Mouse (Mus musculus) heart, adult 2 months (tissue): Measurements from ENCODE around the gene Ccnl2. TPM values are rescaled to one million over a fixed set of nuclear protein-coding genes. Genes with fewer than 3 reads are reported as not detected.

Experiments used
- DNase-seq, 2 experiments: peaks; one replicate each; pipeline ENCODE4 v3.0.0; 2021
- H3K27ac ChIP-seq: fragments of 200-600 bp; 2 replicates; pipeline ENCODE4 v1.8.1; 2022
- H3K27me3 ChIP-seq: fragments of 200-500 bp; 2 replicates; pipeline ENCODE4 v1.6.1; 2012; ENCODE audit warnings: mild to moderate bottlenecking, low read length, inconsistent platforms, mixed read lengths; ENCODE audit not compliant: control insufficient read depth, insufficient read depth
- H3K36me3 ChIP-seq: fragments of 200-500 bp; 2 replicates; pipeline ENCODE4 v1.6.1; 2012; ENCODE audit warnings: low read length, inconsistent platforms; ENCODE audit not compliant: control insufficient read depth, insufficient read depth
- H3K4me1 ChIP-seq: fragments of 200-500 bp; 2 replicates; pipeline ENCODE4 v1.6.1; 2011; ENCODE audit warnings: low read length; ENCODE audit not compliant: control insufficient read depth, insufficient read depth
- H3K4me3 ChIP-seq: fragments of 200-600 bp; 2 replicates; pipeline ENCODE4 v1.8.1; 2022
- H3K79me2 ChIP-seq: fragments of 200-500 bp; replicated peaks from 2 replicates; pipeline ENCODE4 v1.6.1; 2012; ENCODE audit warnings: mild to moderate bottlenecking, inconsistent platforms, low read length, moderate library complexity, mixed read lengths; ENCODE audit not compliant: control insufficient read depth, insufficient read depth
- H3K9ac ChIP-seq: fragments of 200-500 bp; 2 replicates; pipeline ENCODE4 v1.6.1; 2012; ENCODE audit warnings: low read depth, mild to moderate bottlenecking, control low read depth, inconsistent platforms, low read length, mixed read lengths
- CTCF ChIP-seq: fragments of 200-600 bp; IDR thresholded peaks from 2 replicates; pipeline ENCODE4 v1.8.1; 2022; ENCODE audit warnings: antibody characterized with exemption, mild to moderate bottlenecking, moderate library complexity
- EP300 ChIP-seq: fragments of 200-500 bp; IDR thresholded peaks from 2 replicates; pipeline ENCODE4 v1.6.1; 2011; ENCODE audit warnings: low read depth, low read length, control low read depth; ENCODE audit not compliant: insufficient read depth
- POLR2A ChIP-seq: fragments of 200-500 bp; IDR thresholded peaks from 2 replicates; pipeline ENCODE4 v1.6.1; 2011; ENCODE audit warnings: mild to moderate bottlenecking, low read depth, low read length, control low read depth; ENCODE audit not compliant: insufficient read depth
- WGBS: fragments of 180-500 bp; shearing (Covaris S2); methylation state at CpG from one replicate; pipeline ENCODE4 v1.1.7; 2018; 5-methylcytosine and 5-hydroxymethylcytosine counted together
- intact Hi-C: fragments of 180-260 bp; cut with DNase I; formaldehyde crosslinking; loops from one replicate; pipeline ENCODE4 v1.15.1; 2025
- long read RNA-seq: library from polyadenylated mRNA; stranded (forward); transcript quantifications from one replicate; pipeline ENCODE4 v2.0.0, GENCODE M21; 2021
- polyA plus RNA-seq: library from polyadenylated mRNA; depleted of rRNA; stranded (reverse); fragments of >200 nt; gene quantifications from 2 replicates; pipeline ENCODE4 v1.2.3, GENCODE M21; 2012; rRNA removed
- total RNA-seq, 2 experiments: library from RNA; stranded (reverse); gene quantifications; 2 replicates each; pipeline ENCODE4 v1.2.3; 2021

The Ccnl2 gene
- total RNA-seq = 10 to 100 TPM; 26.6 to 27.4 TPM
- polyA plus RNA-seq = 46.0 and 69.4 TPM in 2 replicates
- long read RNA-seq, full-length matches to known transcripts = 26 of 65 reads
- long read RNA-seq, partial matches to known transcripts = 22 of 65 reads
- long read RNA-seq, other reads (novel, unspliced or antisense) = 17 of 65 reads

DNA sequence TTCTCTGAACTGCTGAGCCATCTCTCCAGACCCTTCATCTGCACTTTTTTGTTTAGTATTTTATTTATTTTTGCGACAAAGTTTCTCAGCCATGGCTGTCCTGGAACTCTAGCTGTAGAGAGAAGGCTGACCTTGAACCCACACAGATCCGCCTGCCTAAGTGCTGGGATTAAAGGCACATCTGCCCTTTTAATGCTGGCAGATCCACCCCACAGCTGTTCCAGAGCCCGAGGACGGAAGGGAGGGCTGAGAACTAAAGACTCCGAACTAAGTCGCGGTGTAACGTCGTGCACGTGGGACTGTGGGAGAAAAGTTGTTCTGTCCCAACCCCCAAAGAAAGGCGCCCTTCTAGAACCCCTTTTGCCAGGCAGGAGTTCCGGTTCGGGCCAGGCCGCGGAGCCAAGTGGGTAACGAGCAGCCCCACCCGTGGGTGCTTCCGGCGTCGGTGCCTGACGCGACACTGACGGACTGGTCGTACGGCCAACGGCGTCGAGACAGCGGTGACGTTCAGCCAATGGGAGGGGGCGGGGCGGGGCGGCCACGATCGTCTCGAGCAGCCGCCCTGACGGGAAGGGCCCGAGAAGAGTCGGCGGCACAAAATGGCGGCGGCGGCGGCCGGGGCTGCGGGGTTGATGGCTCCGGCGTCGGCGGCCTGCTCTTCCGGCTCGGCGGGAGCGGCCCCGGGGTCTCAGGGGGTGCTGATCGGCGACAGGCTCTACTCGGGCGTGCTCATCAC lies at the start of gene Ccnl2:
Gene Ccnl2, plus strand, starts transcription at position 561 of the 736 bp plus-strand sequence.
- Histone ChIP-seq H3K36me3 (peaks cover 27% of the 10 kb centered on the region), H3K9ac (peak within 1 kb of the TSS; percentile 94), H3K4me3 (peak within 1 kb of the TSS; percentile 99), H3K79me2 (peaks cover 10% of the 10 kb centered on the region), H3K27ac (peak within 1 kb of the TSS; percentile 98), H3K4me1 (peaks cover 6% of the 10 kb centered on the region), H3K27me3 (no peaks in the 10 kb centered on the region)
- TF ChIP-seq CTCF (no peak), EP300 (0 out of 2 replicates have a peak, but pooled peaks have one; percentile 17), POLR2A (peak; percentile 73)
- under 1% methylated on average over 60 of the region's 60 CpGs for WGBS
- DNase-seq = peak; percentile 93 to 96
- intact Hi-C loops = loop anchor here (1.0 to 5.0 kb wide), 3 partner anchors 9 to 140 kb away; partner anchors contain the start of gene Aurkaip1

DNA sequence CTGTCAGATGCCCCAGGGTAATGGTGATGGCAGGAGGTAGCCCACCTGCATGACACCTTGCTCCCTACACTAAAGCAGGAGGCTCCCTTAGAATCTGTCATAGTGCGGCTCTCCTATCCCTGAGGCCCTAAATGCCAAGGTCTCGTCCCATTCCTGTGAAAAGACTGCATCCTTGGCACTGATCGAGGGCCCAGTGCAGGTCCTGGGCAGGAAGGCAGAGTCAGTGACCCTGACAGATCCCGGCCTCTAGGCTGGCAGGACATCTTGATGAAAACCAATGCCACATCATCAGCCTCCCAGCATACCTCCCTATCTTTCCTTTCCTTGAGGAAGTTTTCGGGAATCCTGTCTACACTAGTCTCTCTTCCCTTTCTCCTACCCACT lies 42.8 kb upstream of the Ccnl2 start:
- no peak for DNase-seq
- peak overlapping the region; percentile 87 for H3K27ac ChIP-seq
- H3K36me3 ChIP-seq = no peaks in the 10 kb centered on the region
- H3K4me3 ChIP-seq = peak overlapping the region; percentile 61
- H3K27me3 ChIP-seq = no peaks in the 10 kb centered on the region
- intact Hi-C loops = loop anchor here (1.0 kb wide), 1 partner anchor 47 kb away; no protein-coding TSS in a partner anchor
- TF ChIP-seq EP300 (no peak), CTCF (no peak), POLR2A (no peak)
- H3K79me2 ChIP-seq = no peaks in the 10 kb centered on the region
- H3K9ac ChIP-seq = 0 out of 2 replicates have a peak overlapping the region, but pooled peaks have one; percentile 31
- peaks cover 2% of the 10 kb centered on the region for H3K4me1 ChIP-seq
- 71% methylated on average over 5 of the region's 5 CpGs for WGBS

DNA sequence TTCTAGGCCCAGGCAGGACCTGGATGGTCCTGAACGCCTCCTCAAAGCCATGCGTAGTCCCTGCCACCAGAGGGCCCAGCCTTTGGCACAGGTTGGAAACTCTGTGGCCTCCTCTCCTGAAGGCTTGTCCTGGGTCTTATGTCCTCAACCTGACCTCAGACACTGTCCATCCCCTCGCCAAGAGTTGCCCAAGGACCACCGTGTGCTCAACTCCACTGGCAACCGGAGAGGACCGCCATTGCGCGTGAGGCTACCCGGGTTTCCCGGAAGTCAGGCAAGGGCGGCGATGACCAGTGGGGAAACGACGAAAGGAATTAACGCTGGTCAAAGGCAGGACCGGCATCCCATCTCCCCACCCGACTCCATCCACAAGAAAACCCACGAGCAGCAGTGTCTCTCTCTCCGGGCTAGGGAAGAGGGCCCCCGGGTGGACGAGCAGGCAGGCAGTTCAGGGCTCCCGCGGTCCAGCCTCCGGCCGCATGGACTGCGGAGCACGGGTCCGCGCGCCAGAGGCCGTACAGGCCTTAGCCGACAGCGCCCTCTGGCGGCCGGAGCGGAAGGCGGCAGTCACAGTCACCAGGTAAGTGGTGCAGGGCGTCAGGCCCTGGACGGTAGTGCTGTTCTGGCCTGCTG lies 42.3 kb upstream of the Ccnl2 start:
- intact Hi-C loops = loop anchor here (1.0 kb wide), 2 partner anchors 14 to 48 kb away; no protein-coding TSS in a partner anchor

DNA sequence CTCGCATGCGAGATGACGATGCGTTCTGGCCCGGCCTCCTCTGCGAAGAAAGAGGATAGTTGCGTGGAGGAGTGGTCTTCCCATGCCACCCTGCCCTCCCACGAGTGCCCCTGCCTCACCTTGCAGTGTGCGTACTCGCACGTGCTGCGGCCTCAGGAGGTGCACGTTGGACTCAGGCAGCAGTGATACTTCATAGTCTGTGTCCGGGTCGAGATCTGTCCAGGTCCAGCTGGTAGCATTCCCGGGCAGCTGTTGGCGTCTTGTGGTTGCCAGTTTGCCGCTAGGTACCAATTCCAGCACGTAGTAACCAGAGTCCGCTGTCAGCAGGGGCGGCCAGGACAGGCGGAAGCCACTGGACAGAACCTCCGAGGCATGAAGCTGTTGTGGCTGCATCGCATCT lies 41.7 kb upstream of the Ccnl2 start:
- Histone ChIP-seq H3K36me3 (no peaks in the 10 kb centered on the region), H3K27ac (peak overlapping the region; percentile 87), H3K79me2 (no peaks in the 10 kb centered on the region), H3K4me1 (peaks cover 9% of the 10 kb centered on the region), H3K4me3 (peak overlapping the region; percentile 61; the same call in 1 of the 2 replicates), H3K9ac (peak overlapping the region; percentile 23), H3K27me3 (no peaks in the 10 kb centered on the region)
- no peak for DNase-seq
- no peak for TF ChIP-seq EP300
- TF ChIP-seq POLR2A = no peak
- TF ChIP-seq CTCF = no peak
- intact Hi-C loops = loop anchor here (1.0 kb wide), 1 partner anchor 14 kb away; no protein-coding TSS in a partner anchor
- 54% methylated on average over 24 of the region's 24 CpGs for WGBS

More for the DNA sequence above, 42.3 kb upstream of the Ccnl2 start:
- Histone ChIP-seq H3K36me3 (no peaks in the 10 kb centered on the region), H3K9ac (peak overlapping the region; percentile 80), H3K79me2 (no peaks in the 10 kb centered on the region), H3K4me1 (peaks cover 3% of the 10 kb centered on the region), H3K27me3 (no peaks in the 10 kb centered on the region), H3K4me3 (peak overlapping the region; percentile 61), H3K27ac (peak overlapping the region; percentile 87)
- peak; percentile 91 to 95 for DNase-seq
- WGBS = under 1% methylated on average over 39 of the region's 39 CpGs
- TF ChIP-seq POLR2A (peak; percentile 49), CTCF (peak; percentile 75), EP300 (peak; percentile 82; the same call in 1 of the 2 replicates)

DNA sequence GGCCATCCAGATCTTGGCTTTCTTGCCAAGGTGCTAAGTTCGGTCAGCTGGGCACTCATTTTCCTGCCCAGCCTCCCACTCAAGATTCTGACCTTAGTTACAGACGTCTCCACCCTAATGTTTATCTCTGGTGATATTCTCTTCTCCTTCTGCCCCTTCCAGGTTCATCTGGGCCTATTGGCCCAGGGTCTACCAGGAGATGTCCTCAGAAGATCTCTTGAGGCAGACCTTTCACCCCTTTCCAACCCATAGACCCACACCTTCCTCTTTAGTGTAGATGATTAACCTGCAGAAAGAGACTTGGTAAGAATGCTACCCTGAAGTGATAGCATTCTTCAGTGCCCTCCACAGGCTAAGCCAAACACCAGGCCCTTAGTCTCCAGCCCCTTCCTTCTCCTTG lies 40.6 kb upstream of the Ccnl2 start:
- Histone ChIP-seq H3K9ac (no peak overlapping the region), H3K27ac (no peak overlapping the region), H3K36me3 (no peaks in the 10 kb centered on the region), H3K27me3 (no peaks in the 10 kb centered on the region), H3K4me3 (no peak overlapping the region), H3K79me2 (no peaks in the 10 kb centered on the region), H3K4me1 (peaks cover 16% of the 10 kb centered on the region)
- peak in 1 of 2 experiments; percentile 2 for DNase-seq
- TF ChIP-seq EP300 (no peak), POLR2A (no peak), CTCF (no peak)
- whole genome bisulfite sequencing = 69% methylated on average over 2 of the region's 2 CpGs
- intact Hi-C loops = no loop called here
